Mouse (Mus musculus): ENCODE data around the gene Cdc34. TPM values are rescaled to one million over a fixed set of nuclear protein-coding genes. Genes with fewer than 3 reads are reported as not detected.
A peak's percentile ranks its signal among the peaks of the same experiment; 100 is the strongest.

Cdc34 gene
- polyA plus RNA-seq, 1 experiment from 2014 or later = 151 TPM

DNA sequence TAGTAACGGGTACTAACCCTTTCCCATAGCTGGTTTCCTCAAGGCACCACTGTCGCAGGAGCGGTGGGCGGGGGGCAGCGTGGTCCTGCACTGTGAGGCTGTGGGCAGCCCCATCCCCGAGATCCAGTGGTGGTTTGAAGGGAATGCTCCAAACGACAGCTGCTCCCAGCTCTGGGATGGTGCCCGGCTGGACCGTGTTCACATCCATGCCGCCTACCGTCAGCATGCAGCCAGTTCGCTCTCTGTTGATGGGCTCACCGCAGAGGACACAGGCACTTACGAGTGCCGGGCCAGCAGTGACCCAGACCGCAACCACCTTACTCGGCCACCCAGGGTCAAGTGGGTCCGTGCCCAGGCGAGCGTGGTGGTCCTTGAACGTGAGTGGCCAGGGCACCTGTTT, 26.7 kb downstream of the Cdc34 start:
- H3K27me3 ChIP-seq (replicated peaks) = no peaks in the 10 kb centered on the region
- H3K4me1 ChIP-seq (replicated peaks) = peaks cover 69% of the 10 kb centered on the region
- no peaks in the 10 kb centered on the region for H3K9me3 ChIP-seq (replicated peaks)
- ATAC-seq (ENCODE audit: insufficient number of reproducible peaks, low FRiP score) = no peak
- 70% methylated on average over 21 of the region's 21 CpGs for WGBS
- peak overlapping the region; percentile 45 for H3K4me2 ChIP-seq
- peak overlapping the region; percentile 73 for H3K27ac ChIP-seq (ENCODE audit: poor library complexity, severe bottlenecking)
- peak overlapping the region; percentile 39 for H3K9ac ChIP-seq
- peak overlapping the region; percentile 7; the same call in 1 of the 2 replicates for H3K4me3 ChIP-seq
- peaks cover 53% of the 10 kb centered on the region for H3K36me3 ChIP-seq

DNA sequence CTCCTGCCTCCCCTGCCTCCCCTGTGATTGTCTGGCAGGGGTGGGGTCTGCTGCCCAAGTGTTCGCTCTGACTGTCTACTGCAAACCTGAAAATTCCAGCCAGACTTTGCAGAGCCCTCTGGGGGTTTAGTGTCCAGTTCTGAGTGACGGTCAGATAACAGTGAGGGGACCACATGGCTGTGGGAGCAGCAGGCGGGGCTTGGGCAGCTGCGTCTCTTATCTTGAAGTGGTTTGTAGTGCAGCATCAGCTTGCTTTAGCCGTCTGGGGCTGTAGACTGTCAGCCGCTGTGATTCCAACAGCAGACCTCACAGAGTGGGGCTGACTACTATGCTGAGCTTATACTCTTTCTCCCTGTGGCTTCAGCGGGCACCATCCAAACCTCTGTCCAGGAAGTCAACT, 27.3 kb downstream of the Cdc34 start:
- Histone ChIP-seq H3K27ac (ENCODE audit: poor library complexity, severe bottlenecking) (peak overlapping the region; percentile 73), H3K4me2 (peak overlapping the region; percentile 45), H3K36me3 (peaks cover 53% of the 10 kb centered on the region), H3K4me3 (peak overlapping the region; percentile 7; the same call in 1 of the 2 replicates), H3K9ac (0 out of 2 replicates have a peak overlapping the region, but pooled peaks have one; percentile 2), H3K27me3 (replicated peaks) (peaks cover 5% of the 10 kb centered on the region; the same call in 1 of the 2 replicates), H3K4me1 (replicated peaks) (peaks cover 69% of the 10 kb centered on the region), H3K9me3 (replicated peaks) (no peaks in the 10 kb centered on the region)
- peak; percentile 22; the same call in 1 of the 2 replicates for ATAC-seq (ENCODE audit: insufficient number of reproducible peaks, low FRiP score)
- WGBS = 16% methylated on average over 7 of the region's 7 CpGs

DNA sequence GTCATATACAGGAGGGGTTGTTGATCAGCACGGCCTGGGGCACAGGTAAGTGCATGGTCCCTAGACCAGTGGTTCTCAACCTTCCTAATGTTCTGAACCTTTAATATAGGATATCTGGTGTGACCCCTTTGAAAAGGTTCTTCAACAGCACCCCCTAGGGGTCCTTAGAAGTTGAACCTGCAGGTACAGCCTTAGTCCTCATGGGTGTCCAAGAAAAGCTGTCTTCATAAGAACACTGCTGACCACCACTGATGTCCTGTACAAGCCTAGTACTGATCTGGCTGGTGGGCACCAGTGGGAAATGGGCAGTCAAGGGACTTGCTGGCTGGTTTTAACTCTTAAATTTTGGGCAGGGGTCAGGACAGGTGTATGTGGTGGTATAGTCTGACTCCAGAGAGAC, 30.0 kb downstream of the Cdc34 start:
- ATAC-seq (ENCODE audit: insufficient number of reproducible peaks, low FRiP score) = no peak
- Histone ChIP-seq H3K36me3 (peaks cover 45% of the 10 kb centered on the region), H3K4me2 (no peak overlapping the region), H3K27ac (ENCODE audit: poor library complexity, severe bottlenecking) (no peak overlapping the region), H3K9ac (no peak overlapping the region), H3K27me3 (replicated peaks) (peaks cover 31% of the 10 kb centered on the region), H3K9me3 (replicated peaks) (no peaks in the 10 kb centered on the region), H3K4me3 (no peak overlapping the region), H3K4me1 (replicated peaks) (peaks cover 57% of the 10 kb centered on the region)
- WGBS = 82% methylated on average over 1 of the region's 1 CpGs

DNA sequence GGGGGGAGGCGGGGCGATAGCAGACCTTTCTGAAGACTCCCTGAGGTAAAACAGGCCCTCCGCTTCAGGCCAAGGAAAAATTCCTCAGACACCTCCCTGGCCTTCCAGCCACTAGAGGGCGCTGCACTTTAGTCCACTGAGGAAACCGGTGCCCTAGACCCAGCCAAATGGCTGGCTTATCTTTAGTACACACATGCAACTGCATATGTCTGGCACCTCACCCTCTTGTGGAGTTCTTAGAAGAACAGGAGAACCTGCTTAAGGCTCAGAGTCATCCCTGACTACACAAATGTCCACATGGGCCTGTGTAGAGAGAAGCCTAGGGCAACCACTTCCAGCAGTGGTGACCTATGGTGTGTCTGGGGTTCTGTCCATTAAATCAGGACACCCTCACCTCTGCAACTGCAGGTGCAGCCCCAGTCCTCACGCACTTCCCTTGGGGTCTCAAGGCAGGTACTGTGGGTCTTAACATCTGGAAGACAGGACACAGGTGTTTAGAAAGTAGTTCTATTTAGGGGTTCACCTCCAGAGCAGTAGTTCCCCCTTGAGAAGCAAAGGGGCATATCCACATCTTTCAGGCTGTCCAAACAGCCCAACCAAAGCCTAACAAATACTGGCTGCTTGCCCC, 30.6 kb downstream of the Cdc34 start:
- 14% methylated on average over 4 of the region's 6 CpGs for WGBS
- Histone ChIP-seq H3K4me3 (no peak overlapping the region), H3K9me3 (replicated peaks) (no peaks in the 10 kb centered on the region), H3K36me3 (peaks cover 40% of the 10 kb centered on the region), H3K27ac (ENCODE audit: poor library complexity, severe bottlenecking) (no peak overlapping the region), H3K4me1 (replicated peaks) (peaks cover 57% of the 10 kb centered on the region), H3K9ac (no peak overlapping the region), H3K4me2 (no peak overlapping the region), H3K27me3 (replicated peaks) (peaks cover 37% of the 10 kb centered on the region)
- peak; percentile 76 for ATAC-seq (ENCODE audit: insufficient number of reproducible peaks, low FRiP score)

DNA sequence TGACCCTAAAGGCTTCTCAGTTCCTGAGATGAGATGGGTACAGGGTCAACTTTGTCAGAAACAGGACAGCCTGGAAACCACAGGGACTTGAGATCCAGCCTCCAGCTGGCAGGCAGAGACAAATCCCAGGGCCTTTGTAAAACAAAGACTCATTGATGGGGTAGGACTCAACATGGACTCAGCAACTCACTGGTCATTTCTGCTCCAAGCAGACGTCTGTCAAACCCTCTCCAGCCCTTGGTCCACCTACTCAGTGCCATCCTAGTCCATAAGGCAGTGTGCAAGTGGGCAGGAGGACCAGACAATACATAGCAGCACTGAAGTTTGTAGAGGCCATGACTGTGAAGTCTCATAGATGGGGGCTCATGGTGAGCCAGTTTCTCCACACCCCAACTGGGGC, 31.2 kb downstream of the Cdc34 start:
- 37% methylated on average over 1 of the region's 1 CpGs for WGBS
- peaks cover 43% of the 10 kb centered on the region for H3K27me3 ChIP-seq (replicated peaks)
- no peak overlapping the region for H3K9ac ChIP-seq
- H3K4me3 ChIP-seq = no peak overlapping the region
- H3K4me1 ChIP-seq (replicated peaks) = peaks cover 54% of the 10 kb centered on the region
- no peaks in the 10 kb centered on the region for H3K9me3 ChIP-seq (replicated peaks)
- H3K36me3 ChIP-seq = peaks cover 39% of the 10 kb centered on the region
- no peak overlapping the region for H3K4me2 ChIP-seq
- H3K27ac ChIP-seq (ENCODE audit: poor library complexity, severe bottlenecking) = no peak overlapping the region
- ATAC-seq (ENCODE audit: insufficient number of reproducible peaks, low FRiP score) = no peak

DNA sequence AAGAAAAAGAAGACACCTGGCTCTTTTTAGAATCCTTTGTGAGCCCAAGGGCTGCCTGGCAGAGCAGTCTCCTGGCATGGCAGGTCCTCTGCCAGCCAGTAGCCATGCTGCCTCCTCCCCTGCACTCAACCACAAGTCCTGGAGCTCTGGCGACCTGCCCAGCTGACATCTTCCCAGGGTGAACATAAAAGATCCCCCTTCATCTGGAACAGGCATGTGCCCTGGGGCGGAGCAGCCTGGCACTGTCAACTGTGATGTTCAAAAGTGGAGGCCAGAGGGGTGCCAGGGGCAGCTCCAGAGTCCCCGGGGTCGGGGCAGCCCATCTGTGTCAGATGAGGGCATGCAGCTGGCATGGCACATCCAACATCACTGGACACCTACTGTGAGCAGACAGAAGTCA, 33.0 kb downstream of the Cdc34 start:
- Histone ChIP-seq H3K9ac (no peak overlapping the region), H3K36me3 (peaks cover 22% of the 10 kb centered on the region), H3K4me1 (replicated peaks) (peaks cover 35% of the 10 kb centered on the region), H3K4me3 (no peak overlapping the region), H3K27me3 (replicated peaks) (peaks cover 61% of the 10 kb centered on the region), H3K27ac (ENCODE audit: poor library complexity, severe bottlenecking) (no peak overlapping the region), H3K9me3 (replicated peaks) (no peaks in the 10 kb centered on the region), H3K4me2 (no peak overlapping the region)
- WGBS = 69% methylated on average over 4 of the region's 4 CpGs
- ATAC-seq (ENCODE audit: insufficient number of reproducible peaks, low FRiP score) = no peak

DNA sequence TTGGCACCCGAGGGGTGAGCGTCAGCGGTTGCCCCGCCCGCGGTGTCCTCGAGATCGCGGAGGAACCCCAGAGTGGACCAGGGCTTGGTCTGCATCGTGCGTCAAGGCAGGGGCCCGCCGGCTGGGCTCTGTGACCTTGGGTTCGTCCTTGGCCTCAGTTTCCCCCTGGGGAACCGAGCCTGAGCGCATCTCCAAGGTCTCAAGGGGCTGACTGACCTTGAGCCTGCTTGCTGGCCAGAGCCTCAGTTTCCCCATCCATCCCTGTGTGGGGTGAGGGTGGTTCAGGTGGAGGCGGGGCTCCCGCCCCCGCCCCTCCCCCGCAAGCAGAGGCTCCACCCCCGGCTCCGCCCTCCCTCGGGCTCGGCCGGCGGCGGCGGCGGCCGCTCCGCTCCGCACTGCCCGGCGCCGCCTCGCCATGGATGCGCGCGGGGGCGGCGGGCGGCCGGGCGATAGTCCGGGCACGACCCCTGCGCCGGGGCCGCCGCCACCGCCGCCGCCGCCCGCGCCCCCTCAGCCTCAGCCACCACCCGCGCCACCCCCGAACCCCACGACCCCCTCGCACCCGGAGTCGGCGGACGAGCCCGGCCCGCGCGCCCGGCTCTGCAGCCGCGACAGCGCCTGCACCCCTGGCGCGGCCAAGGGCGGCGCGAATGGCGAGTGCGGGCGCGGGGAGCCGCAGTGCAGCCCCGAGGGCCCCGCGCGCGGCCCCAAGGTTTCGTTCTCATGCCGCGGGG, 34.4 kb downstream of the Cdc34 start, which contains the start of gene Hcn2:
Gene Hcn2 (plus strand): TSS at position 381 of the 734 bp plus-strand sequence.
- Histone ChIP-seq H3K4me1 (replicated peaks) (peaks cover 27% of the 10 kb centered on the region), H3K9ac (peak within 1 kb of the TSS; percentile 63), H3K27ac (ENCODE audit: poor library complexity, severe bottlenecking) (no peak within 1 kb of the TSS), H3K36me3 (peaks cover 8% of the 10 kb centered on the region), H3K4me2 (peak within 1 kb of the TSS; percentile 98), H3K27me3 (replicated peaks) (peaks cover 73% of the 10 kb centered on the region), H3K9me3 (replicated peaks) (no peaks in the 10 kb centered on the region), H3K4me3 (peak within 1 kb of the TSS; percentile 58)
- ATAC-seq (ENCODE audit: insufficient number of reproducible peaks, low FRiP score) = no peak
- 4% methylated on average over 73 of the region's 91 CpGs for WGBS

DNA sequence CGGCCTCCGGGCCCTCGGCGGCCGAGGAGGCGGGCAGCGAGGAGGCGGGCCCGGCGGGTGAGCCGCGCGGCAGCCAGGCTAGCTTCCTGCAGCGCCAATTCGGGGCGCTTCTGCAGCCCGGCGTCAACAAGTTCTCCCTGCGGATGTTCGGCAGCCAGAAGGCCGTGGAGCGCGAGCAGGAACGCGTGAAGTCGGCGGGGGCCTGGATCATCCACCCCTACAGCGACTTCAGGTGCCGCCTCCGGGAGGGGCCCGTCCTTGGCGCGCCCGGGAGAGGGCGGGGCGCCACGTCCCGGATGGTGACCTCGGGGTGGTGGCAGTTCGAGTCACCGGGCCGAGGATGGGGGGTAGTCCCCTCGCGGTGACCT, 35.0 kb downstream of the Cdc34 start:
- Histone ChIP-seq H3K9ac (peak overlapping the region; percentile 63), H3K4me1 (replicated peaks) (peaks cover 27% of the 10 kb centered on the region), H3K27ac (ENCODE audit: poor library complexity, severe bottlenecking) (no peak overlapping the region), H3K27me3 (replicated peaks) (peaks cover 79% of the 10 kb centered on the region), H3K9me3 (replicated peaks) (no peaks in the 10 kb centered on the region), H3K4me2 (peak overlapping the region; percentile 98), H3K36me3 (peaks cover 2% of the 10 kb centered on the region), H3K4me3 (peak overlapping the region; percentile 58)
- 0% methylated on average over 44 of the region's 44 CpGs for WGBS
- ATAC-seq (ENCODE audit: insufficient number of reproducible peaks, low FRiP score) = no peak

DNA sequence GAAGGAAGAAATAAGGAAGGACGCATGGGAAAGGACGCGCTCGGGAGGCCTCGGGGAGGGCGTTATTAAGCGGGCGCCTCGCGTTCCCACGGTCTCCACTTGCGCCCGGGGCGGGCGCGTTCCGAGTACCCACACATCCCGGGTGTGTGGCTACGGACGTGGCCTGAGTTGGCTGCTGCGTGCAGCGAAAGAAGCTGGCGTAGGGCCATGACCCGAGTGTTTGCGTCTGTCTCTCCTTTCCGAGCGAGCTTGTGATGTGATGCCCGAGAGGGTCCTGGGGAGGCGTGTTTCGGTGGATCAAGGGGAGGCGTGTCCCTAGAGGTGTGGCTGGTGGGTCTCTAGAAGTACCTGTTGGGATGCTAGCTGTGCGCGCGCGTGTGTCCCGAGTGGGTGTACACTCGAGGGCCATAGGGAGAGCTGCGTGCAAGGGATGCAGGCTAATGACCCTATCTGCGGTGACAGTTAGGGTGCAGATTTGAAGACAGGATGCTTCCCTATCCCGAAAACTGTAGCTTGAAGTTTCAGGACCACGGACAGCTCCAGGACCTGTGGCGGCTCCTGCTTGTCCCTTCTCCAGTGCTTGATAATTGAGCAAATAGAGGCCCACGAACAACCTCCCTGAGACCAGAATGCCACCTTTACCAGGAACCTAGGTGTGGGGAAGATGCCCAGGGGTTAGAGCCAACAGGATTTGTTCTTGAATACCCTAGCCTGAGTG, 35.8 kb downstream of the Cdc34 start:
- 6% methylated on average over 42 of the region's 43 CpGs for WGBS
- Histone ChIP-seq H3K4me2 (peak overlapping the region; percentile 98), H3K27ac (ENCODE audit: poor library complexity, severe bottlenecking) (no peak overlapping the region), H3K36me3 (no peaks in the 10 kb centered on the region), H3K9ac (no peak overlapping the region), H3K4me1 (replicated peaks) (peaks cover 19% of the 10 kb centered on the region), H3K4me3 (peak overlapping the region; percentile 58), H3K27me3 (replicated peaks) (peaks cover 80% of the 10 kb centered on the region), H3K9me3 (replicated peaks) (no peaks in the 10 kb centered on the region)
- no peak for ATAC-seq (ENCODE audit: insufficient number of reproducible peaks, low FRiP score)

DNA sequence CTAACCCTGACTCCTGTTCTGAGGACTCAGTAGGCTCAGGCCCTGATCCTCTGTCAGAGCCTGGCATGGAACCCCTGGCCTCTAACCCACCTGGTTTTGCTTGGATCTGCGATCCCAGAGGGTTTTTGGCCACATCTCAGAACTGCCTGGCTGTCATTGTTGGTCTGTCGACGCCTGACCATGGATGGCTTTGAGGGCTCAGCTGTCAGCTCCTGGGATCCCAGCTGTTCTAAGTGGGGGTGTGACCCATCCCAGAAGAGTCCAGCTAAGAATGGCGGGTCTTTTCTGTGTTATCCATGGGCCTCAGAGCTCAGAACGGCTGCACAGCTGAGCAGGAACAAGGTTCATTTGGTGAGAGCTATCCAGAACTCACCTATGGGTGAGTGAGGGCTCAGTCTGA, 39.1 kb downstream of the Cdc34 start:
- Histone ChIP-seq H3K27ac (ENCODE audit: poor library complexity, severe bottlenecking) (no peak overlapping the region), H3K9me3 (replicated peaks) (no peaks in the 10 kb centered on the region), H3K9ac (no peak overlapping the region), H3K27me3 (replicated peaks) (peaks cover 67% of the 10 kb centered on the region), H3K4me2 (no peak overlapping the region), H3K36me3 (no peaks in the 10 kb centered on the region), H3K4me3 (no peak overlapping the region), H3K4me1 (replicated peaks) (peaks cover 21% of the 10 kb centered on the region)
- 52% methylated on average over 5 of the region's 5 CpGs for WGBS
- no peak for ATAC-seq (ENCODE audit: insufficient number of reproducible peaks, low FRiP score)

DNA sequence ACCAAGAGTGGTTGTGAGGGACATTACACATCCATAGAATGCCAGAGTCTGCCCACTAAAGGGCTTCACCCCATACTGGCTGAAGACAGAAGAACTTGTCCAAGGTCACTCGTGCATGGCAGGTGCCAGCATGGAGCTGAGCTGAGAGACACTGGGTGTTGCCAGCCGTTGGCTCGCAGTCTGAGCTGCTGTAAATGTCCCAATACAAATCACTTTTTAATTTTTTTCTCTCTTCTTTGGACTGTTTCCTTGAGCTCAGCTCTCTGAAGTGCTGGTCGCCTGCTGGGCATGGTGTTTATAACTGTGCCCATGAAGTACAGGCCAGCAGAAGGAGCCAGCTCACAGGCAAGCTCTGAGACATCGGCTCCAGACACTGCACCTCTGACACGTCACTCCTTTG, 41.1 kb downstream of the Cdc34 start:
- no peaks in the 10 kb centered on the region for H3K36me3 ChIP-seq
- no peak overlapping the region for H3K4me3 ChIP-seq
- peaks cover 49% of the 10 kb centered on the region for H3K27me3 ChIP-seq (replicated peaks)
- WGBS = 72% methylated on average over 6 of the region's 6 CpGs
- no peak overlapping the region for H3K9ac ChIP-seq
- no peak for ATAC-seq (ENCODE audit: insufficient number of reproducible peaks, low FRiP score)
- H3K4me1 ChIP-seq (replicated peaks) = peaks cover 5% of the 10 kb centered on the region; the same call in 1 of the 2 replicates
- H3K9me3 ChIP-seq (replicated peaks) = no peaks in the 10 kb centered on the region
- no peak overlapping the region for H3K4me2 ChIP-seq
- H3K27ac ChIP-seq (ENCODE audit: poor library complexity, severe bottlenecking) = no peak overlapping the region

All from heart, embryonic 12.5 days (tissue).